Mouse (Mus musculus): ENCODE data around the gene Paip2b. TPM values are rescaled to one million over a fixed set of nuclear protein-coding genes. Genes with fewer than 3 reads are reported as not detected.
"Not testable (repeated sequence)": the region's sequence is repeated elsewhere in the genome, so short reads cannot be mapped to it uniquely, and the experiment has no call there.

Paip2b gene
- total RNA-seq, 2 experiments from 2014 or later: 44.7 to 56.6 TPM

- DNase-seq: no peak
These were observed 34.9 kb downstream of the Paip2b start for GRCm38 (mm10) chr6:83796686-83797085.

- no peak for DNase-seq
These were observed 36.0 kb downstream of the Paip2b start for GRCm38 (mm10) chr6:83795492-83795900.

GRCm38 (mm10) chr6:83794760-83795296 lies 36.7 kb downstream of the Paip2b start, which contains the start of gene Nagk:
Gene Nagk (plus strand): TSS chr6:83794982.
- peak; percentile 88 to 91 for DNase-seq

GRCm38 (mm10) chr6:83791251-83791890 lies 40.2 kb downstream of the Paip2b start:
- no peak for DNase-seq

GRCm38 (mm10) chr6:83790533-83790932 lies 41.0 kb downstream of the Paip2b start:
- not testable (repeated sequence) for DNase-seq

- DNase-seq: no peak
These were observed 43.0 kb downstream of the Paip2b start for GRCm38 (mm10) chr6:83788554-83788953.

GRCm38 (mm10) chr6:83786426-83786825 lies 45.1 kb downstream of the Paip2b start:
- no peak for DNase-seq

GRCm38 (mm10) chr6:83779026-83779425 lies 52.5 kb downstream of the Paip2b start:
- DNase-seq: no peak

GRCm38 (mm10) chr6:83778306-83778705 lies 53.2 kb downstream of the Paip2b start:
- no peak for DNase-seq

GRCm38 (mm10) chr6:83775638-83776293 lies 55.8 kb downstream of the Paip2b start, which contains the start of gene Tex261:
Gene Tex261 (minus strand): TSS chr6:83775813.
- peak; percentile 91 for DNase-seq

GRCm38 (mm10) chr6:83774781-83775563 lies 56.6 kb downstream of the Paip2b start:
- DNase-seq: no peak

GRCm38 (mm10) chr6:83774126-83774525 lies 57.4 kb downstream of the Paip2b start:
- no peak for DNase-seq

- DNase-seq: no peak
These were observed 63.1 kb downstream of the Paip2b start for GRCm38 (mm10) chr6:83768485-83768884.

- no peak for DNase-seq
These were observed 64.6 kb downstream of the Paip2b start for GRCm38 (mm10) chr6:83766982-83767381.

GRCm38 (mm10) chr6:83762880-83763431 lies 68.6 kb downstream of the Paip2b start:
- no peak for DNase-seq

GRCm38 (mm10) chr6:83762344-83762743 lies 69.2 kb downstream of the Paip2b start, which contains the start of gene Ankrd53:
Gene Ankrd53 (plus strand): TSS chr6:83762644.
- no peak for DNase-seq

GRCm38 (mm10) chr6:83756051-83756450 lies 75.5 kb downstream of the Paip2b start:
- DNase-seq: no peak

Other genes with a start within 250 kb of the Paip2b start
- not detected for gene Clec4f, start 175.6 kb downstream of the Paip2b start, total RNA-seq (2021)
- not detected for gene Cd207, start 153.9 kb downstream of the Paip2b start, total RNA-seq (2021)
- gene Vax2, start 120.5 kb downstream of the Paip2b start, total RNA-seq (2021): not detected
- gene Atp6v1b1, start 88.8 kb downstream of the Paip2b start, total RNA-seq (2021): under 1 TPM in 1 of 2 experiments, not detected in 1; 0.35 TPM
- gene Ankrd53, start 69.1 kb downstream of the Paip2b start, total RNA-seq (2021): not detected
- 10 to 100 TPM; 46.4 to 54.8 TPM for gene Tex261, start 55.9 kb downstream of the Paip2b start, total RNA-seq (2021)
- gene Nagk, start 36.8 kb downstream of the Paip2b start, total RNA-seq (2021): 10 to 100 TPM; 40.7 to 42.2 TPM
- 100 to 1,000 TPM; 140 to 149 TPM for gene Zfp638, start 35.4 kb upstream of the Paip2b start, total RNA-seq (2021)
- gene Dysf, start 176.8 kb upstream of the Paip2b start, total RNA-seq (2021): 1 to 10 TPM; 1.4 to 1.7 TPM

Data from layer of hippocampus, postnatal 36 days (tissue).